Mouse (Mus musculus): ENCODE data around the gene Gm10961.

DNA sequence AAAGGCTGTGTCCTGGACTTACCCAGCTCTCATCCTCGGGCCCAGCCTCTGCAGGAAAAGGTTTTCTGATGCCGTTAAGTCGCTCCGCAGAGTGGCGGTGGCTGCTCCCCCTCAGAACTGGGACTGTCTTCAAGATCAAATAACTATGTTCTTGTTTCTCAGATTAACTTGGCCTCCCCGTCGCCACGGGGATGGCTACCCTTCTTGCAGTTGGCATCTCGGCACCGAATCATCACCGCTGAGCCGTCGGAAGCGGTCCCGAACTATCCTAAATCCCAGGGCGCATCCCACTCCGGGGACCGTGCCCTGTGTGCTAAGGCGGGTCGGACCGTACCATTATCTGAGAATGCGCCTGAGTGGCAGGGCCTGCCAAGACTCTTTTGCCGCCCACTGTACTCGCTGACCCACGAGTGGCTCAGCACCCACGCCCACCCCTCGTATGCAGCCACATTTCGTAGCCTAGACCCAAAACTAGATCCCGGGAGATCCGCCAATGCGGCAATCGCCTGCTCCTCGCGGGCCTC lies 35.1 kb upstream of the Gm10961 start:
- TF ChIP-seq CTCF (IDR thresholded peaks at IDR 0.05; ENCODE audit: extremely low read depth, insufficient read length, insufficient replicate concordance, low read depth, low read length): no peak
- TF ChIP-seq POLR2A (IDR thresholded peaks at IDR 0.05; ENCODE audit: low read depth, low read length): no peak
